Mouse (Mus musculus) heart, embryonic 12.5 days (tissue): Measurements from ENCODE around the gene Cdk18. TPM values are rescaled to one million over a fixed set of nuclear protein-coding genes. Genes with fewer than 3 reads are reported as not detected.
A peak's percentile ranks its signal among the peaks of the same experiment; 100 is the strongest.

ENCODE experiments used
- ATAC-seq: fragments of 200-750 bp; cut with Nextera tagmentation; 2 replicates; pipeline ENCODE4 v1.8.0; 2017; ENCODE audit warnings: moderate TSS enrichment, moderate library complexity; ENCODE audit not compliant: insufficient number of reproducible peaks, low FRiP score
- H3K27ac ChIP-seq: fragments of 300-500 bp; sonication (generic); 2 replicates; pipeline ENCODE4 v1.5.1; 2016; ENCODE audit warnings: mild to moderate bottlenecking, moderate library complexity; ENCODE audit not compliant: poor library complexity, severe bottlenecking
- H3K27me3 ChIP-seq: fragments of 300-500 bp; sonication (generic); replicated peaks from 2 replicates; pipeline ENCODE4 v1.6.1; 2016; ENCODE audit warnings: mild to moderate bottlenecking, moderate library complexity
- H3K36me3 ChIP-seq: fragments of 300-500 bp; sonication (generic); 2 replicates; pipeline ENCODE4 v1.6.1; 2016; ENCODE audit warnings: mild to moderate bottlenecking, moderate library complexity
- H3K4me1 ChIP-seq: fragments of 300-500 bp; sonication (generic); replicated peaks from 2 replicates; pipeline ENCODE4 v1.6.1; 2016; ENCODE audit warnings: mild to moderate bottlenecking
- H3K4me2 ChIP-seq: fragments of 300-500 bp; sonication (generic); 2 replicates; pipeline ENCODE4 v1.6.1; 2016; ENCODE audit warnings: mild to moderate bottlenecking, moderate library complexity
- H3K4me3 ChIP-seq: fragments of 300-500 bp; sonication (generic); 2 replicates; pipeline ENCODE4 v1.5.1; 2016; ENCODE audit warnings: mild to moderate bottlenecking
- H3K9ac ChIP-seq: fragments of 300-500 bp; sonication (generic); 2 replicates; pipeline ENCODE4 v1.6.1; 2016; ENCODE audit warnings: mild to moderate bottlenecking, moderate library complexity
- H3K9me3 ChIP-seq: fragments of 300-500 bp; sonication (generic); replicated peaks from 2 replicates; pipeline ENCODE4 v1.6.1; 2016; ENCODE audit warnings: mild to moderate bottlenecking, moderate library complexity
- WGBS: fragments of 180-500 bp; shearing (Covaris S2); methylation state at CpG from one replicate; pipeline ENCODE4 v1.1.7; 2016; 5-methylcytosine and 5-hydroxymethylcytosine counted together
- polyA plus RNA-seq: library from polyadenylated mRNA; unstranded; fragments of >200 nt; fragmentation: Nextera tagmentation; extraction: Ambion mirVana; gene quantifications from 2 replicates; pipeline ENCODE4 v1.2.1, GENCODE M21; 2016

Gene Cdk18
- polyA plus RNA-seq, 1 experiment from 2014 or later: 3.7 TPM

GRCm38 (mm10) chr1:132088181-132088671 is 51.3 kb downstream of the Cdk18 start:
- no peak for ATAC-seq
- WGBS: 79% methylated on average over 5 of the region's 5 CpGs
- no peaks in the 10 kb centered on the region for H3K36me3 ChIP-seq

DNA sequence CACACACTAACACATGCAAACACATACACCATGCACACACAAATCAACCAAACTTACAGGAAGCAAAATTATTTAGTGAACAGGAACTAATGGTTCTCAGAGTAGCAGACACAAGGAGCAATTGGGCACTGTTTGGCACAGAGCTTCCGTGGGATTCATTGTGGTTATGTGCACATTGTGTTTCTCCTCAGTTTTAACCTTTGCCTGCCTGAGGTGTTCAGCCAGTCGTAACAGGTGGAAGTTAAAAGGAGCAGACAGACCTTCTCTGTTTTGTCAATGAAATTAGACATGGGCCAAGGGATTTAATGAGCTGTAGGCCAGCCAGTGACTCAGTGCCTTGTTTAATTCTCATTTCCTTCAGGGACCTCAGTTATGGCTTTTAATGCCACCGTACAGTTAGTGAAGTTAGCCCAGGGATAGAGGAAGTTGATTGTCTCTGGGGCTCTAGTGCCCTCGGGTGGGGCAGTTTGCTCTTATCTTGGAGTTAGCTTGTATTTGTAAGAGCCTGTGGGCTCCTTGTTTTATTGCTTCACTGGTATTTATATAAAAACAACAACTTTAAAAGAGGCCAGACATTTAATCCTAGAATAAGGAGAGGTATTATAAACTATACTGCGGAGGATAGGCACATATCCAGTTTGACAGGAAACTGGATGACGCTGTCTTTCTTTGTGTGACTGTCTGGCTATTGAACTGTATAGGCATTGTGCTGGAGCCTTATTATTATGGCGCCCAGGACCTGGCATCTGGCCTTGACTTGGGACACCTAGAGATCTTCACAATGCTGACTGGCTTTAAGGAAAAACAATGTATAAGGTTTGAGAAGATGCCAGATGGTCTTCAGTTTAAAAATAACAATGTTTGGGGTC is 54.1 kb downstream of the Cdk18 start:
- Histone ChIP-seq H3K27me3 (no peaks in the 10 kb centered on the region), H3K4me2 (no peak overlapping the region), H3K4me3 (no peak overlapping the region), H3K36me3 (no peaks in the 10 kb centered on the region), H3K27ac (no peak overlapping the region), H3K9me3 (no peaks in the 10 kb centered on the region; the same call in 1 of the 2 replicates), H3K9ac (no peak overlapping the region), H3K4me1 (no peaks in the 10 kb centered on the region)
- WGBS: 66% methylated on average over 7 of the region's 7 CpGs
- ATAC-seq: no peak

More at GRCm38 (mm10) chr1:132088181-132088671, 51.3 kb downstream of the Cdk18 start:
- Histone ChIP-seq H3K27me3 (no peaks in the 10 kb centered on the region), H3K9ac (no peak overlapping the region), H3K4me3 (no peak overlapping the region), H3K9me3 (no peaks in the 10 kb centered on the region), H3K4me2 (no peak overlapping the region), H3K27ac (no peak overlapping the region), H3K4me1 (no peaks in the 10 kb centered on the region)

GRCm38 (mm10) chr1:132078413-132078812 is 61.1 kb downstream of the Cdk18 start:
- H3K9me3 ChIP-seq: no peaks in the 10 kb centered on the region; the same call in 1 of the 2 replicates
- H3K4me1 ChIP-seq: no peaks in the 10 kb centered on the region
- peaks cover 4% of the 10 kb centered on the region; the same call in 1 of the 2 replicates for H3K27me3 ChIP-seq
- H3K27ac ChIP-seq: no peak overlapping the region
- ATAC-seq: no peak
- no peaks in the 10 kb centered on the region for H3K36me3 ChIP-seq
- 77% methylated on average over 2 of the region's 2 CpGs for WGBS
- H3K9ac ChIP-seq: no peak overlapping the region
- no peak overlapping the region for H3K4me2 ChIP-seq
- H3K4me3 ChIP-seq: no peak overlapping the region

DNA sequence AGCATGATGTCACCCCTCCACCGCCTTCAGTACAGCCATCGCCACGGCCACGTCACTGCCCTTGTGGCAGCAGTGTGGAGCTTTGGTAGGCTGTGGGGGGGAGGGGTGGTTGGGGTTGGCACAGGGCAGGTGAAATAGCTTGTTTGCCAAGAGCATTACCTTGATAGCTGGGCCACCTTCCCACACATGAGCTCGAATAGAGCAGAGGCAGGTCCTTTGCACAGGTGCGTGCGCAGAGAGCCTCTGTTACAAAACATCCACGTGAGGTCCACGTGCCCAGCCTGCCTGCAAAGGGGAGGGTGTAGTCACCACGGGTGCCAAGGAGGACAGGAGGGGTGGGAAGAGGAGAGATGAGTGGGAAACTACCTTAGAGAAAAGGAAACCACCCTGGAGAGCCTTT is 63.9 kb downstream of the Cdk18 start:
- Histone ChIP-seq H3K27ac (no peak overlapping the region), H3K4me1 (no peaks in the 10 kb centered on the region), H3K36me3 (no peaks in the 10 kb centered on the region), H3K27me3 (peaks cover 6% of the 10 kb centered on the region), H3K9me3 (no peaks in the 10 kb centered on the region), H3K4me3 (no peak overlapping the region), H3K9ac (no peak overlapping the region), H3K4me2 (no peak overlapping the region)
- no peak for ATAC-seq
- WGBS: 83% methylated on average over 10 of the region's 10 CpGs

DNA sequence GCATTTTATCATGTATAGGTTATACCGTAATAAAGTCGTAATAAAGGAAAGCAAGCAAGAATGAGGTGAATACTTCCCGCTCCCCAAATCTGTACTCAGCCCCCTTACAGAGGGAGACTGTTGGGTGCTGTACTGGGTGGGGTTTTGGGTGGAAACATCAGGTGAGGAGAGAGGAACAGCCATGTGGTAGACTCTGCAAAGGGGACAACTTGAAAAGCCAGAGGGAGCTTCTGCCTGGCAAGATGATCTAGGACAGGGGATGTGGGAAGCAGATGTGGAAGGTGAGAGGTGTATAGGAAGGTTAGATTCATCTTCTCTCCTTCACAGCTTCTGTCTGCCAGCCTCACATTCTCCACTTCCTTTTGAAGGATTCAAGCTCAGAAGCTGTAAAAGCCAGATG is 68.8 kb downstream of the Cdk18 start:
- Histone ChIP-seq H3K9ac (no peak overlapping the region), H3K4me2 (no peak overlapping the region), H3K36me3 (no peaks in the 10 kb centered on the region), H3K9me3 (no peaks in the 10 kb centered on the region), H3K4me3 (no peak overlapping the region), H3K4me1 (peaks cover 8% of the 10 kb centered on the region), H3K27me3 (peaks cover 52% of the 10 kb centered on the region), H3K27ac (no peak overlapping the region)
- WGBS: 81% methylated on average over 3 of the region's 3 CpGs
- ATAC-seq: no peak

DNA sequence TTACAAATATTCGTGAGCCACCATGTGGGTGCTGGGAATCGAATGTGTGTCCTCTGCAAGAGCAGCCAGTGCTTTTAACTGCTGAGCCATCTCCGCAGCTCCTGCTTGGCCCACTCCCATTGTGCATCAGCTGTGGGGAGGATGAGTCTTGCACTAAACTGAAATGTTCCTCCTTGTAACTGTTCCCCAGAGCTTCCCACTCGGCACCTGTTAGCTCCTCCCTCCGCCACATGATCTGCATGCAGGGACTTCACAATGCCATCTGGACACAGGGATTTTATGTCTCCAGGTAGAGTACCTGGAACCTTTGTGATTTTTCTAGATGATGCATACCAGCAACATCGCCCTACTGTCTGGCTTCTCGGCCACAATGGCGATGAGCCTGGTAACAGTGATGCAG is 70.0 kb downstream of the Cdk18 start:
- Histone ChIP-seq H3K36me3 (no peaks in the 10 kb centered on the region), H3K4me2 (no peak overlapping the region), H3K9me3 (no peaks in the 10 kb centered on the region), H3K27me3 (peaks cover 59% of the 10 kb centered on the region), H3K9ac (no peak overlapping the region), H3K4me1 (peaks cover 8% of the 10 kb centered on the region), H3K27ac (no peak overlapping the region), H3K4me3 (no peak overlapping the region)
- WGBS: 80% methylated on average over 8 of the region's 8 CpGs
- no peak for ATAC-seq

DNA sequence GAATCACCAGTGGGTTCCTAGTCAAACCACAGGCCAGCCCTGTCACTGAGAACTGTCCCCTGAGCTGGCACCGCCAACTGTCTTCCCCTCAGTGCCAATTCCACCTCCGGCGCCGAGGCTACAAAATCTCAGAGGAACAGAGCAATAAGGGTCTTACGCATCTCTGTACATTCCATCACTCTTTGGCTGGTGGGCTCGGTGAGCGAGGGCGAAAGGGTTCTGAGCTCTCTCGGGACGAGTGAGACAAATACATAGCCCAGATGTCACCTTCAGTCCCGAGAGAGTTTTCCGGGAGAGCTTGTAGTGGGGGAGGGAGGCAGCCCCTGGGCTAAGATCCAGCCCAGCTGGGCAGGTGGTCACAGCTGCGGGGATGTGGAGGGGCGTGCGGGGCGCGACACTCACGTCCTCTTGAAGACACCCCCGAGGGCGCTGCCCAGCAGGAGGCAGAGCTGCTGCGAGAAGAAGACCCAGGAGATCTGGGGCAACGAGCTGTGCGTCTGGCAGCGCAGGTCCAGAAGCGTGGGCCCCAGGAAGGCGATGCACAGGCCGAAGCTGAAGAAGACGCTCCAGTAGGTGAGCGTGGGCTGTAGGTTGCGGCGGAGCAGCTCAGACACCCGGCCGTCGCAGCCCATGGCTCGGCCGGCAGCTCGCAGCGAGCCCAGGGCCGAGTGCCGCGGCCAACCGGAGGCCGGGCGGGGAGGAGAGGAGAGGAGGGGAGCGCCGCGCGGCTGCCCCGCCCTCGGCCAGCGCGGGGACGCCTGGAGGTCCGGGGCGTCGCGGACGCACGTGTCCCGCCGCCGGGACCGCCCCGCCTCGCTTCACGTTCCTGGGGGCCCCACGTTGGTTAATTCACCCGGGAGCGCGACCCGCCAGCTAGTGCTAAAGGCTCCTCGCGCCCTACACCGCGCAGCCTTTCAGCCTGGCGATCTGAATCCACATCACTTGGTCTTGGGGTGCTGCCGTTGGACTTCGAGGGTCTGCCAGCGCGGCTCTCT is 71.9 kb downstream of the Cdk18 start, which contains the start of gene Mfsd4a:
Mfsd4a (minus strand) TSS at position 802 of the 995 bp plus-strand sequence.
- Histone ChIP-seq H3K4me3 (peak within 1 kb of the TSS; percentile 52), H3K9me3 (no peaks in the 10 kb centered on the region), H3K4me1 (peaks cover 8% of the 10 kb centered on the region), H3K27me3 (peaks cover 64% of the 10 kb centered on the region), H3K9ac (peak within 1 kb of the TSS; percentile 66), H3K27ac (no peak within 1 kb of the TSS), H3K36me3 (no peaks in the 10 kb centered on the region), H3K4me2 (peak within 1 kb of the TSS; percentile 86)
- peak; percentile 74; the same call in 1 of the 2 replicates for ATAC-seq
- 3% methylated on average over 69 of the region's 80 CpGs for WGBS

GRCm38 (mm10) chr1:132065475-132066172 is 73.9 kb downstream of the Cdk18 start:
- H3K4me2 ChIP-seq: no peak overlapping the region
- H3K27me3 ChIP-seq: peaks cover 73% of the 10 kb centered on the region
- H3K4me1 ChIP-seq: peaks cover 11% of the 10 kb centered on the region
- H3K27ac ChIP-seq: no peak overlapping the region
- no peak overlapping the region for H3K9ac ChIP-seq
- no peak for ATAC-seq
- H3K9me3 ChIP-seq: no peaks in the 10 kb centered on the region
- 59% methylated on average over 8 of the region's 8 CpGs for WGBS
- no peak overlapping the region for H3K4me3 ChIP-seq
- H3K36me3 ChIP-seq: no peaks in the 10 kb centered on the region

DNA sequence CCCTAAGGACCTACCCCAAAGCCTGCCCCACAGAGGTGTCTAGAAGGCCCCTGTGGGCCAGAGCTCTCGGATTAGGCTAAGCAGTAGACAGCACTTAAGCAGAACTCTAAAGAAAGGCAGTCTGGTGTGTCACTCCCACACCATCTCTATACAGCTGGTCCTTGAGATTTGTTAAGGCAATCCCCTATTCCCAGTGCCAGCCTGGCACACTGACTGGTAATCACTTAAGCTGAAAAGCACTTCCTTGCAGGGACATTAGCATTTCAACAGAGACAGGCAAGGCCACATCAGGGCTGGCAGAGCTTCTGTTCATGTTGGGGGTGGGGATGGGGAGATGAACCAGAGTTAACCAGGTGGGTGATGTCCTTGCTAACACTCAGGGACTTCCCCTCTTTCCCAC is 74.5 kb downstream of the Cdk18 start:
- H3K27me3 ChIP-seq: peaks cover 67% of the 10 kb centered on the region

DNA sequence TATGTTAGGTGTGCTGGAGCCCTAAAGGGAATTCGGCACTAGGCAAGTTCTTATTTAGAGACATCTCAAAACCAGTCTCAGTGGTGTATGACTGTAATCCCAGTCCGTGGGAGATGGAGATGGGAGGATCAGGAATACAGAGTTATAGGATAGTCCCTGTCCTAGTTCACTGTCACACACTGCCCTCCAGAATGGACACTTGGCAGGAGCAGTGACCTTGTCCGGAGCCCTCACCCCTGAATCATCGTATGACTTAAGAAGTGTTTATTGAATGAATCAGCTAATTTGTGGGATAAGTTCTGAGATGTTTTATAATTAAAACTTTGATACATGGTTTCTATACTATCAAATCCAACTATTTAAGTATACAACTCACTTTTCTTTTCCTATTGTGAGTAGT is 76.4 kb downstream of the Cdk18 start:
- Histone ChIP-seq H3K4me3 (no peak overlapping the region), H3K36me3 (no peaks in the 10 kb centered on the region), H3K27me3 (peaks cover 54% of the 10 kb centered on the region), H3K4me1 (peaks cover 11% of the 10 kb centered on the region), H3K9me3 (no peaks in the 10 kb centered on the region), H3K4me2 (no peak overlapping the region), H3K9ac (no peak overlapping the region), H3K27ac (no peak overlapping the region)
- ATAC-seq: no peak
- WGBS: 74% methylated on average over 4 of the region's 4 CpGs

More for the DNA sequence above, 74.5 kb downstream of the Cdk18 start:
- Histone ChIP-seq H3K36me3 (no peaks in the 10 kb centered on the region), H3K27ac (no peak overlapping the region), H3K4me3 (no peak overlapping the region), H3K9me3 (no peaks in the 10 kb centered on the region), H3K4me1 (peaks cover 11% of the 10 kb centered on the region), H3K4me2 (no peak overlapping the region), H3K9ac (no peak overlapping the region)
- WGBS: 55% methylated on average over 1 of the region's 1 CpGs
- ATAC-seq: no peak
